Mouse (Mus musculus): ENCODE measurements around the gene 1810037I17Rik.

Gene 1810037I17Rik

DNA sequence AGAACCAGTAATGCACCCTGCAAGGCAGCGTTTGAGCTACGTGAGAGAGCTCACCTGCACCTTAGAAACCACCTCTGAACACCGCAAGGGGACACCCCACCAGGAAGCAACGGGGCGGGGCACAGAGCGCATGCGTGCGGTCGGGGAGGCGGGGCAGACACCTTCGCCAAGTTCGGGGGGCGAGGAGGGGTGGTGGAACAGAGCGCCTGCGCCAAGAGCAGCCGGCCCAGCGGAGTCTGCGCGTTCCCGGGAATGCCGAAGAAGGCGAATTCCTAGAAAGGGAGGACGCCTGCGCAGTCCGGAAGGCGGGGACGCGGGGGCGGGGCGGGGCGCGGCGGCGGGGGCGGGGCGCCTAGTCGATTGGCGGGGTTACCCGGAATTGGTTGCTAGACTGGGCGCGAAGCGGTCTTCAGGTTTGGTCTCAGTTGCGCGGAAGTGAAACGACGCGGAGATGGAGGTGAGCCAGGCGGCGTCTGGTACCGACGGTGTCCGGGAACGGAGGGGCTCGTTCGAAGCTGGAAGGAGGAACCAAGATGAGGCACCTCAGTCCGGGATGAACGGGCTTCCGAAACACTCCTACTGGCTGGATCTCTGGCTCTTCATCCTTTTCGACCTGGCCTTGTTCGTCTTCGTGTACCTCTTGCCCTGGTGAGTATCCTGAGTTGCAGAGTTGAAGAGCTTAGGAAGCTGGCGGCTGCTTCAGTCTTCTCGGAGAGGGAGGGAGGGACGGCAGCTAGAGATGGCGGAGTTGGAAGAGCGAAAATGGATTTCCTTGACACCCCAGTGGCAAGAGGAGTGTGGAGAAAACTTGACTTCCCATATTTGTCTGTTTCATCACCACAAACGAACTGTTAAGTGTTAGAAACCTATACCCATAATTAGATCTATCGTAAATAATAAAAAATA, at the start of gene 1810037I17Rik:
Gene 1810037I17Rik (plus strand): TSS at position 195 of the 906 bp plus-strand sequence.
- peak; percentile 95 for DNase-seq (ENCODE audit: low spot score)

DNA sequence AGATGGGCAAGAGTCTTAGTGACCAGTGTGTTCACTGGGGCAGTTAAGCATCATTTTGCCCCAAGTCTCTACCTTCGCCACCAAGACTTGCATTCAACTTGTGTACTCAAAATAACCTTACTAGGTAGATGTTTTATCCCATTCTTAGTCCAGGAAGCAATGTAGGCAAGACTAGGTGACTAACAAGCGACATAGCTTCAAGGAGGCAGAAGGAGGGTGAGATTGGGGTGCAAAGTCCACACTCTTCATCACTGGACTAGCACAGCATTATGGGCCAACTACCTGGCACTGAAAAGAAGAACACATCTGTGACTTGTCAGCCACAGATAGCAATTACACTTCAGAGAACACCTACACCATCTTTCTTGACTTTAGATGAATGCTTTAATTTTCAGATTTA, 47.1 kb upstream of the 1810037I17Rik start:
- DNase-seq (ENCODE audit: low spot score), result no peak

DNA sequence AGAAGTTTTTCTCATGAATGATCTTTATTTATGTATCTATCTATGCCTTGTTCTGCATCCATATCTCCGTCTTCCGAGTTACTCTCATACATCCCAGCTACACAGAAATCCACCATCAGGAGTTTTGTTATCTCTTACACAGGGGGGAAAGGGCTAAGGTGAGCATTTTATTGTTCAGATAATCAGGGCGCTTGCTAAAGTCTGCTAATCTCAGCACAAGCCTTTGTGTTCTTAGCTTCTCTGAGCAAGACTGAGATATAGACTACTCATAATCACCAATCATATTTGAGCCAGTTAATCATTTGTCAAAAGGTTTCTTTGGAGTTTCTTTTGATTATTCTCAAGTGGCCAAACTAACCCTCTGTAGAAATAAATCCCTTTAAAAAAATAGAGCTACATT, 46.5 kb upstream of the 1810037I17Rik start:
- no peak for DNase-seq (ENCODE audit: low spot score)

DNA sequence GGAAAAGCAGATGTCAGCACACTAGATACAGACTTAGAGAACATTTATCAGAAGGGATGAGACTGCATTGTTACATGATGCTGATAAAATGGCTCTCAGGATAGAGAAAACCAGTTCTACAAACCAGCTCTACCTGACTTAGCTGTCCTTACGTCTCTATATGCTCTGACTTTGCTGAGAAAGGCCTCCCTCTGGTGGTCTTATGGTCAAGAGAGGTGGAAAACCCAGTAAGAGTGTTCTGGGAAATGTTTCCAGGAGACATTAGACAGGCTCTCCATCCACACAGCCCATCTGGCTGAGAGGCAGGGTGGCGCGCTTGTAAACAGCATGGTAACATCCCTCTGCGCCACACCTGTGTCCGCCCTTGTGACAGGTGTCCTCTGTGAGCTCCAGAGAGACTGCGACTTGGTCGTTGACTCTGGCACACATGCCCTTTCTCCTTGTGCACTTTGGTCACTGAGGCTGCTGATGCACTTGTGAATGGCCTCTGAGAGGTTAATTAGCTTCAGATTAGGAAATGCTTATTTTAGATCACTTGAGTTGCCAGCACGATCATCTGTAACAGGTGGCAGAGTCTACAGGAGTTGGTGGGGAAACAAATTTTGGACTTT, 45.2 kb upstream of the 1810037I17Rik start:
- no peak for DNase-seq (ENCODE audit: low spot score)

DNA sequence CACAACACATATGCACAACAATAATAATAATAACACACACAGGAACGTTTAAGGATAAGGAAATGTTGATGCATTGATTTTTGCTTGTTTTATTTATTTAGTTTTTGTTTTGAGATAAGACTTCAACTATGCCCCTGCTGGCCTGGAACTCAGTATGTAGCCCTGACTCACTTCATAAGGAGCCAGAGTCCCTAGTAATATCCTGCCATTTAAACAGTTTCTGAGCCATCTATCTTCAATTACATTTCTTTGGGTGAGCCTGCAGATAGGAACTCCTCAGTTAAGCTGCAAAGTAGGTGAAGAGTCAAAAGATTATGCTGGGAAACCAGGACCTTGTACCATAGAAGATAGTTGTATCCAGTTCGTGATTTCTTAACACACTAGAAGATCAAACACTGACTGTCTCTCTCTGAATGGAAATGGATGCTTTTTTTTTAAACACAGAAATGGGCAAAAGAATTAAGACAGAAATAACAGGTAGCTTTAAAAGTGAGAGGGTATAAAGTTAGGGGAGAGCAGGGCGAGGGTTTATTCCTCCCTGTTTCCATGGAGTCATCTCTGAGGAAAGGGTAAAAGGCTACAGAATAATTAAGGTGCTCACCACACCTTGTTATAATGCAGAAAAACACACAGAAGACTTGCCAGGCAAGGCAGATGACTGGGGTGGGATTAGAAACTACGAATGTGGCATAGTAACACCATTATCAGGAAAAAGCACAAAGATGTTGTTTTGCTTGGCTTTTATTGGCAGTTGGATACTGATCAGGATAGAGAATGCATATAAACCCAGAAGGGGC, 36.3 kb upstream of the 1810037I17Rik start:
- no peak for DNase-seq (ENCODE audit: low spot score)

DNA sequence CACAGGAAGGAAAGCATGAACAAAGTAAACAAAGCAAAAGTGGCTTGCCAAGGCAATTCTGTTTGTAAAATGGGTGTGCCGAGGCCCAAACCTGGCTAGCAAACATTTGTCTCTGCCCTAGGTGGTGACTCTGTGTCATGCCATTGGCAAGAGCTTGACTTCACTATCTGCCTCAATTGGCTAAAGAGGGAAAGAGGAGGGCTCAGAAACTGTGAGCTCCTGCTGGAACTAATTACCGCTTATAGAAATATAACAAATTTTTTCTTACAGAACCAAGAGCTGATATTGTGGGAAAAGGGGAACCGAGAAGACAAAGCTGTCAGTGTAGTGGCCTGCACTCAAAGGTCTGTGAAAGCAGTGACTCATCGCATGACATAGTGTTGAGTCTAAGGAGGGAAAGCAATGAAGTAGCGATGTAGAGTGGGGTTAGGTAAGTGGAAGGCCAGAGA, 35.6 kb upstream of the 1810037I17Rik start:
- DNase-seq (ENCODE audit: low spot score), result no peak

DNA sequence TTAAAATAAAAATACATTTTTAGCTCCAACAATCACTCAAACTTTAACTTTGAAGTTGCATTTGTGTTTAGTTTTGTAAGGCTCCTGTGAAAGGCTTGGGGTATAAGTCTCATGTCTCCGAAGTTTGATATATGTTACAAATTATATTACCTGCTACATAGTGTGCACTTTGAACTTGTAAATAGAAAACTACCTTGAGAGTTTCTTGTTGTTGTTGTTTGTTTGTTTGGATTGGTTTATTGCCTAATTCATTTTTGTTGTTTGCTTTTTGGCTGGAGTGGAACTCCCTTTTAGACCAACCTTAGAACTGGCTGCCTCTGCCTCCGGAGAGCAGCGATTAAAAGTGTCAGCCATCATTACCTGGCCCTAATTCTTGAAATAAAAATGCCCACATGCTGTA, 29.2 kb upstream of the 1810037I17Rik start, which contains the start of gene Fabp2:
Gene Fabp2 (plus strand): TSS at position 301 of the 400 bp plus-strand sequence.
- no peak for DNase-seq (ENCODE audit: low spot score)

DNA sequence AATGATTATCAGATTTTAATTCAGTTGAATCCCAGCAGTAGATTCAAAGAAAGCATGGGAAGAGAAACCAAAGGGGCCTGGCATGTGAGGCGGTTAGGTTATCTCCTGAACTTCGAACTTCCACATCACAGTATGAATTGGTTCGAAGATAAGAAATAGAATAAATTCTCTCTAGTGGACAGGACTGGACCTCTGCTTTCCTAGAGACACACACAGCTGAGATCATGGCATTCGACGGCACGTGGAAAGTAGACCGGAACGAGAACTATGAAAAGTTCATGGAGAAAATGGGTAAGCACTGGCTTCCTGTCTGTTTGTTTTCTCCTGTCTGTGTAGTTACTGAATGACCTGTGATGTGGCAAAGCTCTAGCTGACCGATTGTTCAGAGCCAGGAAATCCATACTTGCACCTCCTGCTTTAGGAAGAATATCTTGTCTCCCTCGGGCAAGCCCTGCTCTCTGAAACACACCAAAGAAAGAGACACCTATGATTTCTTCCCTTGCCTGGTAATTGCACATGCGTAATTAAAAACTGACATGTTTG, 28.7 kb upstream of the 1810037I17Rik start:
- DNase-seq (ENCODE audit: low spot score), result no peak

DNA sequence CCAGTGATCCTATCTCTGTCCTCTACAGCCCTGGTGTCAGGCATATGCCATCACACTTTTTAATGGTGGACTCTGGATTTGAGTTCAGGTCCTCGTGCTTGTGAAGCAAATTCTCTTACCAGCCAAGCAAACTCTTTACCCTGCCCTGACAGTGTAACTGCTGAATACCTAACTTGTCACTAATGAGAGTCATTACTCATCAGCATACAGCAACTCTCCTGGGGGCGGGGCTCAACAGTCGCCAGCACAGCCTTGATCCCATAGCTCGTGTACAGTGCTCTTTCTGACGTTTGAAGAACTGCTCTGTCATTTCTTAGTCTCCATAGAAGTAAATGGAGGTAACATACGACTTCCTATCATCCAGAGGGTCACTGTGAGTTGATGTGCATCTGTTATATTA, 25.7 kb upstream of the 1810037I17Rik start:
- DNase-seq (ENCODE audit: low spot score), result no peak

DNA sequence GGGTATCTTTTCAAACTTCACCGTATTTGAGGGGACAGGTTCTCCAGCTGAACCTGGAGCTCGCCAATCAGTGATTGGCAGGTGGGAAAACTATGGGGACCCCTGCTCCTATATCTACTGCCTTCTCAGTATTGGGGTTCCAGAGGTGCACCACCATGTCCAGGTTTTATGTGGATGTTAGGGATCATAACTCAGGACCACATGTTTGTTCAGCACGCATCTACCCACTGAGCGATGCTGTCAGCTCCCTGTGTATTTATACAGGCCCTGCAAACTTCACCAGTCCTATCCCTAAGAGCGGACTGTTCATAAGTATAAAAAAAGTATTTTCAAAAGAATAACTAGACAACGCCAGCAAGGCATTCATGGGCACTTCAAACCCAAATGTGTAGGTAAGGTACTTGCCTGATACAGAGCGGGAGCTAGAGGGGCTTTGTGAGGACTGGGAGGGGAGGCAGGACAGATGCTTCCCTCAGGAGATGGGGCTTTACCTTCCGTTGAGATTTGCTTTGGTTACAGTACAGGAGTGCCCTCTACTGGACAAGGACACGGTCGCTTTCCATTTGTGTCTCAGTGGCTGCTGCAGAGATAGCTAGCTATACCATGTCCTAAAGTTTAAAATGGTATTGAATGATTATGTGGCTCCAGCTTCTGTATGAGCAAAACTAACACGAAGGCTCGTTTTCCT, 20.1 kb upstream of the 1810037I17Rik start:
- DNase-seq (ENCODE audit: low spot score), result peak; percentile 69

DNA sequence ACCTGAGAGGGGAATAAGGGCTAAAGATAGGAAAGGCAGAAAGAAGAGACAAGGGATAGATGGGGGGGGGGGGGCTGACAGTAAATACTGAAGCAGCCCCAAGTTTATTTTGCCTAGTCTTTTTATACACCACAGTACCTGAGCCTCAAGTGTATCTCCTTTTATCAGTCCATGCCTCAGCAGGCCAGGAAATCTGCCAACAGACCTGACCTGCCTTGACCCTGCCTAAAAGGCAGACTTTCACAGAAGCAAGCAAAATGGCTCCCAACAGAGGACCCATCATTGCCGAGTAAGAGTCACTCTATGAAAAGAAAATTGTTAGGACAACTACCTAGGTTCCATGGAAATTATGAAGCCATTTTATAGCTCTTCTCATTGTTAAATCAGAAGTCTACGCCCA, 16.2 kb upstream of the 1810037I17Rik start:
- DNase-seq (ENCODE audit: low spot score), result no peak

DNA sequence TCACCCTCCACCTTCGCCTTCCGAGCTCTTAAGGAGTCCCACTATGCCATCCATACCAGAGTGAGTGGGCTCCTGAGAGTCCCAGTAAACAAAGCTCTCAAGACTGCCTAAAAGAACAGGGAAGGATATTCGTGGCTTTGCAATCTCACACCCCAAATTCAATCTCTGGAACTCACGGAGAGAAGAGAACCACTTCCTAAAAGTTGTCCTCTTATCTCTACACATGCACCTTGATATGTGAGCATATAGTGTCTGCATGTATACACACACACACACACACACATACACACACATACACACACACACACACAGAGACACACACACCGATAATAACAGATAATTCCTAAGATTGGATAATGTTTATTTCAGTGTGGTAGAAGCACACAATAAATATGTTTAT, 8.5 kb upstream of the 1810037I17Rik start:
- DNase-seq (ENCODE audit: low spot score), result no peak

DNA sequence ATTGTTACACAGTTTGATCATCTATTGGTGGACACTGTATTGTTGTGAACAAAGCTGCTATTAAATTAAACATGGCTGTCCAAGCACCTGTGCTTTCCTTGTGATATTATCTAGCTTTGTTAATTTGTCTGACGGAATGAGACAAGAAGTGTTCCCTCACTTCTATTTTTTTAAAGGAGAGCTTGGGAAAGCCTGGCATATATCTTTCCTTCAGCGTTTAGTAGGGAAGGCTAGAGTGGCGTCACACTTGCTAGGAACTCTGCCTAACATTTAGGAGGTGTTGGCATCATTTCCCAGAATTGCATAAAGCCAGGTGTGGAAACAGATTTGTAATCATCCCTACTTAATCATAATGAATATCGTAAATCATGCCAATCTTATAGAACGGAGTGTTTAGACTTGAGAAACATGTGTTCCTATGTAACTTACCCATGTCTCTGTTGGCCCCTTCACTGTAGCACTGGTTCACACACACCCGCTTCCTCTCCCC, 7.8 kb upstream of the 1810037I17Rik start:
- no peak for DNase-seq (ENCODE audit: low spot score)

DNA sequence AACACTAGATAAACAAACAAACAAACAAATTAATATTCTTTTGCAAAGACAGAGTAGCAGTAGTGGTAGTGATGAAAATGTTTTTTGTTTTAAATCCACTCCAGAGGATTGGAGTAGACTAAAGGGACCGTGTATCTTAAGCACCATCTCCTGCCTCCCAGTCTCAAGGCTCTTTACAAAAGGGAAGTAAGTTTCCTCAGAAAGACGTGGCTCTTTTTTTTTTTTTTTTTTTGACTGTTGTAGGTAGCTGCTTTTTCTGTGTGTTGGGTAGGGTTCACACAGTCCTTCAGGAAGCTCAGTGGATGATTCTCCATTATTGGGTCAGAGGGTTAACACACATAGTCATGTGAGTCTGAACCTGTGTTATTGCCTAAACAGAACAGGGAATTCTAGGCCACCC, 5.3 kb upstream of the 1810037I17Rik start:
- DNase-seq (ENCODE audit: low spot score), result no peak

DNA sequence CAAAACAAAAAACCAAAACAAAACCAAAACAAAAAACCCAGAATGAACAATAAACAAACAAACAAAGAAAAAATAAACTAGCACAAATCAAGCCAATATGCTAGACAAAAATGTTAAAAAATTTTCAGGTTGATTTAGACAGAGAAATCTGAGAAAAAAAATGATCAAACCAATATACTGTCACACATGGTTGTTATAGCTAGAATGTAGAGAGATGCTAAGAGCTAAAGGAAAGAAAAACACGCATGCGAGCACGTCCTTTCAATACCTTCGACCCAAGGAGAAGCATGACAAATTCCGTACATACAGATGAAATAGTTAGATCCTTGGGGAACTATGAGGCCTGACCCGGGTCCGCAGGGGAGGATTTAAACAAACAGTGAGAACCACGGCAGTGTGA, 4.7 kb upstream of the 1810037I17Rik start, which contains the start of gene Gm10959:
Gene Gm10959 (minus strand): TSS at position 101 of the 400 bp plus-strand sequence.
- DNase-seq (ENCODE audit: low spot score), result no peak

DNA sequence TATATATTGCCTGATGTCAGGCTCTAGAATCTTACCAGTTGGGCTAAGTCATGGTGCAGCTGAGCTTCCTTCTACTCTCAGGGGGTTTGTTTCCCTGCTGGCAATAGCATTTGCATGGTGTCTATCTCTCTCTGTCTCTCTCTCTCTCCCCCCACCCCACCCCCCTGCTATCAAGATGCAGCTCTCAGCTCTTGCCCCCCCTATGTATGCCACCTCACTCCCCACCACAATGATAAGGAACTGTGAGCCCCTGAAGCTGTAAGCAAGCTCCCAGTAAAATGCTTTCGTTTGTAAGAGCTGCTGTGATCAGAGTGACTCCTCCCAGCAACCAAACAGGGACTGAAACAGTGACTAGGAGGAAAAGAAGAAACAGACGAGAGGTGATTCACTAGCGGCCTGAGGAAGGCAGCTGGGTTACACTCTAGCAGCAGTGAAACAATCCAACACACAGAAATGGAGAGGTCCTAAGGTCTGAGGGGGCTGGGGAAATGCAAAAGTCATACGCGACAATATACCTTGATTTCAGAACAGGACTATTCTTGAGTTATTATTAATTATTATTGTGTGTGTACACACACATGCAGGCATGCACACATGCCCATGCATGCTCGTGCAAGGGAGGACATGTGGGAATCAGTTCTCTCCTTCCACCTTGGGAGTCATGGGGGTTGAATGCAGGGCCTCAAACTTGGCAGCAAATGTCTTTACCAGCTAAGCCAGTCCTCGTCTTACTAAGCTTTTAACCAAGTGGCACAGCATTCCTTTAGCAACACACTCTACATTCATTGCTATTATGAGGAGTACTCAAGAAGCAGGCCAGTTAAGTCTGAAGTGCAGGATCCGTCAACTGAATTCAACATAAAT, 3.2 kb upstream of the 1810037I17Rik start:
- no peak for DNase-seq (ENCODE audit: low spot score)

DNA sequence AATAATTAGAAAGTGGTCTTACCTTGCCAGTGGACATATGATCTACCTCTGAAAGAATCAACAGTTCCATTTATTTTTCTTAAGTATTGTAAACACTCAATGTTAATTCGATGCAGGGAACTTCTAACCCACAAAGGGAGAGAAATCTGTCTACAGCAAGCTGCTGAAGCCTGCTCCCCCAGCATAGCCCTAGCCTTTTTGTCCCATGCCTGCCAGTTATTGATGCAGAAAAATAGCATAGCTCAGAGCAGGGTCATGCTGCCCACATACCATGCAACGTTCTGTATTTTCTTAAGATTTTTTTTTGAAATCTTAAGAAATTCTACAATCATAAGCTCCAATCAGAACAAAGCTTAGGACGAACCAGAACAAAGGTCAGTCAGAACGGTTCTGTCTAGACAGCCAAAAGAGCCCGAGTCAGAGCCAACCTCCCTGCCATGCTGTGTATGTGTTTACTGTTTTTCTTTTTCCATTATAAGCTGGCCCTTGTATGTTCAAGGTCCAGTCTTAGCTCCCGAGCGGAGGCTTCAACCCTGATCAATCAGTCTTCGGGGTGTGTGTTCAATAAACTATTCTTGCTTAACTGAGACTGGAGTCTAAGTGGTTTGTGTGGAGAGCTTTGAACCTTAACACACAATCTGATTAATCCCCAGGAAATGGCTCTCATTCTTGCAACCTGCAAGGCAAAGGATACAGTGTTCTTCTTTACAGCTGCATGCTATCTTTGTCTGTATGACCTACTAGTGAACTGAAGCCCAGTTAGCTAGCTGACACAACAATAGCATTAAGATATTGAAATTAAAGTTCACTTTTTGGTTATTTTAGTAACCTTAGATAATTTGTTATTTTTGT, 2.1 kb upstream of the 1810037I17Rik start:
- DNase-seq (ENCODE audit: low spot score), result no peak

DNA sequence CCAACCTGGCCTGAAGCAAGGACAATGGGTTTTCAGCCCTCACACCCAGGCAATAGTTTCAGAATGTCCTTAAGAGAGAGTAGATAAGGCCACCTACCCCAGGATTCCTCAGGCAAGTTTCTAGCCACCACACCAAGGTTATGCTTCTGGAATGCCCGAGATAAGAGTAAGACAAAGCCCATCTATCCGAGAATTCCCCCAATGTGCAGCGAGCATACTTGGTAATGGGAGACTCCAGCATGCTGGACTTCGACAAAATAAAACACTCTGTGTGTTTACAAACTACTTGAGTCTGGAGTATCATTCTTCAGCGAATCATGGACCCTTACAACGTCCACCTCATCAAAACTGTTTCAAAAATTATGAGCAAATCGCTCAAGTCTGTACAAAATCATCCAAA, 856 bp upstream of the 1810037I17Rik start:
- no peak for DNase-seq (ENCODE audit: low spot score)

DNA sequence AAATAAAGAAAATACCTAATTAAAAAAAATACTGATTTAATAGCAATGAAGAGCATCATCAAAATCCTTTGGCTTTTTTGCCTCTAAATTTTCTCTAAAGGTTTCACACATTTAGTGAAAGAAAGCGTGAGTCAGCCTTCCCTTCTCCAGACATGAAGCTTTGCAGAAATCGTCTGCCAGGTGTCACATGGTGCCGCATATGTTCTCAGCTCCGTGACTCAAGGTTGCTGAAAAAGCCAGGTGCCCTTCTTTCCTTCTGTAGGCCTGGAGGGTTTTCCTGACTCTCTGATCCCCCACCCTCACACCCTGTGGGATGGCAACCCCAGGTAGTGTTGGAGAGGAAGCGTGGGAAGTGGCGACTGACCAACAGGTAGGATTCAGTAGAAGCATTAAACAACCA, 5.7 kb downstream of the 1810037I17Rik start:
- no peak for DNase-seq (ENCODE audit: low spot score)
